Mouse (Mus musculus) naive thymus-derived CD4-positive, alpha-beta T cell, adult 2 months (primary cell): Measurements from ENCODE around the gene Mknk2.

Experiments
- DNase-seq: peaks from one replicate; pipeline ENCODE4 v3.0.0-alpha.2; 2011; ENCODE audit warnings: low read depth

Gene Mknk2

DNA sequence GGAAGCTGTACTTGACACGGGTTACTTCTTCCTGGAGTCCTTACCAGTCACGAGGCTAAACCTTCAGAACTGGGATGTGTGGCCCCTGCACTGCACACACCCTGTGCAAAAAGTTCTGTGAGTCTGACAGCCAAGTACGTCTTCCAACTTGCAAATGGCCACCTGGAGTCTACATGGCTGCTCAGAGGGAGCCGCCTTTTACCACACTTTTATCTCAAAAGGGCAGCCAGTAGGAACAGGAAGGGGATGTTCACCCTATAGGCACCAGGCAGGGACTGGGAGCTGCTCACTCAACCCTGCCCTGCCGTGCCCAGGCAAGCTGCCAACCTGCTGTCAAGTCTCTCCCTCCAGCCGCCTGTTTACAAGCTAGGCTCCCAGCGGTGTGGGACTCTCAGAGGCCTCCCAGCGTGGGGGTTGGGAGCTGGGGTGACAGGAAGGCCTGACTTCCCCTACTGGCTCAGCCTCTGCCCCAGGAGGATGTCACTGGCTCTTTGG is at the start of gene Mknk2:
Gene Mknk2 (minus strand): TSS at position 171 of the 495 bp plus-strand sequence.
- DNase-seq = peak; percentile 95

DNA sequence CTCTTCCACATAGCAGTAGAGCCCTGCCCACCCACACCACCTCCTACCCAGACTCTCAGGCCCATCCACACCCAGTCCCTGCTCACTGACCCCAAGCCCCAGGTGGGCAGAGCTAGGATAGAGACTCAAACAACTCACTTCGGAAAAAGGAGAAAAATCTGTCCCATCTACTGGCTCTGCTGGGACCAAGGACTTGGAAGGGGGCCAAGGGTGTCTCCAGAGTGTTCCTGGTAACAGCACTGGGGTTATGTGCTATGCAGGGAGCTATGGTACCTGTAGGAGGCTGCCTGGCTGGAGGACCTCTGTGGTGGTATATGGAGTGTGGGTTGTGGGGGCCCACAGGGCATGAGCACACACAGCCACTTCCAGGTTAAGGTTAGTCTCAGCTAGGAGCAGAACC is 39.4 kb upstream of the Mknk2 start:
- DNase-seq = no peak

- no peak for DNase-seq
These were observed 32.9 kb upstream of the Mknk2 start for GRCm38 (mm10) chr10:80710834-80711233.

DNA sequence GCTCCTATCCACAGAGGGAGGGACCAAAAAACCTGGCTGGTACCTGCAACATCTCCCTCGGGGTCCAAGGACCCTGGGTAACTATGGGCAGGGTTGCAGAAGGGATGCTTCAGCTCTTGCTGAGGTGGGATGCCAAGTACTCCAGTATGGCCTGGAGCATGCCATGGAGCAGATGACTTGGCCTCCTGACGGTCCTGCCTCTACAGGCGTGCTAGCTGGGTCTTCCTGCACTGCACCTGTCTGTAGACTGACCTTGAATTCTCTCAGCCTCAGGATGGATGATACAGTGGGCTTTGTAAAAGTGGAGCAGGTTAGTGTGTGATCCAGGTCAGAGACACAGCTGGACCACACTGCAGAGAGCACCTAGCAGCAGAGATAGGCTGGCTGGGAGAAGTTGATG is 27.6 kb upstream of the Mknk2 start:
- no peak for DNase-seq

GRCm38 (mm10) chr10:80705033-80705432 is 27.1 kb upstream of the Mknk2 start:
- no peak for DNase-seq

- DNase-seq = no peak
These were observed 26.5 kb upstream of the Mknk2 start for GRCm38 (mm10) chr10:80704418-80704817.

- DNase-seq = no peak
These were observed 25.7 kb upstream of the Mknk2 start for GRCm38 (mm10) chr10:80703643-80704042.

GRCm38 (mm10) chr10:80702536-80703390 is 24.9 kb upstream of the Mknk2 start:
- DNase-seq = peak; percentile 94

- peak; percentile 100 for DNase-seq
These were observed 24.0 kb upstream of the Mknk2 start, which contains the start of the genes Mob3a and Izumo4 for GRCm38 (mm10) chr10:80701721-80702535. TSS of gene Mob3a (minus strand) at chr10:80701977. TSS of gene Izumo4 (plus strand) at chr10:80702184.

GRCm38 (mm10) chr10:80700732-80701131 is 22.8 kb upstream of the Mknk2 start:
- DNase-seq = peak; percentile 88

GRCm38 (mm10) chr10:80700038-80700504 is 22.2 kb upstream of the Mknk2 start:
- DNase-seq = no peak

GRCm38 (mm10) chr10:80698605-80699004 is 20.7 kb upstream of the Mknk2 start:
- DNase-seq = no peak

DNA sequence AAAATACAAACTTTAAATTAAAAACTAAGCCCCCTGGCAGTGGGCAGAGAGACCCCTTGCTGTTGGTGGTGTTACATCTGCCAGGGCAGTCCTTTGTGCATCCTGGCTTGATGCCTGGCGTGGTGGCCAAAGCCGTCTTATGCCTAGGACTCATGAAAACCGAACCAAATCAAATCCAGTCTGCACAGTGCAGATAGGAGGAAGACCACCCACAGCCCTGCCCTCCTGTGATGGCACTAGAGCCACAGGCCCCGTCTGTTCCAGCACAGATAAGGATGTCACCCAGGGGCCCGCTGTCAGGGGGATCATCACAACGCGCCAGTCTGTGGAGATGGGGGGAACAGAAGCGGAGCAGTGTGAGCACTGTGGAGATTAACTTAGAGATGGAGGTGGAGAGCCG is 19.9 kb upstream of the Mknk2 start:
- peak; percentile 34 for DNase-seq

DNA sequence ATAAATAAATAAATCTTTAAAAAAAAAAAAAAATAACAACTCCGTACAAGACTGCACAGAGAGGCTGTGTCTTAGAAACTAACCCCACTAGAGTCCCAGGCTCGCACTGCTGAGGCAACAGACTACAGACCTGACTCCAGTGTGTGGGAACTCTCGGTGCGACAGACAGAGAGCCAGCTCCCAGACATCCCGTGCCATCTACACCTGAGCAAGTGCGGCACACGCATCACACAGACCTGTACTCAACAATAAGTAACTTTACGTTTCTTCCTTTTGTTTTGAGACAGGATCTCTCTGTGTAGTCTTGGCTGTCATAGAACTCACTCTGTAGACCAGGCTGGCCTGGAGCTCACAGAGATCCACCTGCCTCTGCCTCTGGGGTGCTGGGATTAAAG is 19.5 kb upstream of the Mknk2 start:
- peak; percentile 51 for DNase-seq

DNA sequence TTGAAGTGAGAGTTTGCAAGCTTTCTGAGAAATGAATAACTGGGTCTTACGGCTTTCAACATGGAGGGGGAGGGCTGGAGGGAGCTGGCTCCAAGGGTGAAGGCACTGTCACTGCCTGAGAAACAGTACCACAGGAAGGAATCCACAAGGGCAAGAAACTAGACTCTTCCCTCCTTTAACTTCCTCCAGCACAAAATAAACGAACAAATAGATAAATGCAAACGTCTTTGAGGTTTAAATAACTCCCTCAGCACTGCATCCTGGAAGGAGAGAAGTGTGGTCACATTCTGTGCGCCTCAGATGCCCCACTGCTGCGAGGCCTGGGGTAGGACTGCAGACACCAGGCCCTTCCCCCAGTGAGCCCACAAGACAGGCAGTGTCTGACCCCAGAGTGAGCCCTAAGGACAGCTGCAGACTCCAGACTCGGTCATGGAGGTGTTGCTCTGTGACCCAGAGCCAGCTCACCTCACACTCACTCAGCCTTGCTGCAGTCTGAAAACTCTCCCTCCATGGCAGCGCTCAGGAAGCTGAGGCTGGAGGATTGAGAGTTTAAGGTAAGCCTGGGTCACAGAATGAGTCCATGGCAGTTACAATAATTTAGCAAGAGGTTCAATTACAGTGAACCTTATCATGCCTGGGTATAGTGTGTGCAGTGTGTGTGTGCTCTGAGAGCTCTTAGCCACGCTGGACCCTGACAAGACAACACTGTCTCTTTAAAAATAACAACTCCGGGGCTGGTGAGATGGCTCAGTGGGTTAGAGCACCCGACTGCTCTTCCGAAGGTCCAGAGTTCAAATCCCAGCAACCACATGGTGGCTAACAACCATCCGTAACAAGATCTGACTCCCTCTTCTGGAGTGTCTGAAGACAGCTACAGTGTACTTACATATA is 18.8 kb upstream of the Mknk2 start:
- no peak for DNase-seq

DNA sequence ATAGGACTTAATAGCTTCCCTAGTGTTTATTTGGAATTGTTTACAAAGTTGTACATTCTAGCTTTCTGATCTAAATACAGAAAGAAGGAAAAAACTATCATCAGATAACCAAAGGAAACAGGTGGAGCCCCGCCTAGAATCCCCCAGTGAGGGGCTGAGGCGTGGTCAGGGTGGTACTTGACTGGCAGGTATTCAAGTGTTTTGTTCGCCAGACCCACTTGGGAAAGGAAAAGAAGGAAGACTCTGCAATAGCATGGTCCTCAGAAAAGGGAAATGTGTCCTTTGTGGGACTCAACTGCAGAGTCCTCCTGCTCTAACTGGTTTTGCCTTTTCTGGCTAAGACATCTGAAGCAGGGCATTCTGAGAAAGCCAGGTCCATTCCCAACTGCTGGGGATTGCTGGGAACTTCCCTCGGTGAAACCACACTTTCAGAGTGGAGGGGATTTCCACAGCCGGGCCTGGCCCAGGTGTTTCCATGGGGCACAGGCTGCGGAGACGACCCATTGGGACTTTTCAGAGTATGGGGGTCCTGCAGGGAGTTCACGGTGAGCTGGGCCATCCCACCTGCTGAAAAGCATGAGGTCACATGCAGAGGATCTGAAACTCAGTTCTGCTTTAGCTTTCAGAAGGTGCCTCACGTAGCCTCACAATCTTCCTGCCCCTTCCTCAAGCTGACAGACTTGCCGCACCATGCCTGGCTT is 18.0 kb upstream of the Mknk2 start:
- DNase-seq = peak; percentile 72

DNA sequence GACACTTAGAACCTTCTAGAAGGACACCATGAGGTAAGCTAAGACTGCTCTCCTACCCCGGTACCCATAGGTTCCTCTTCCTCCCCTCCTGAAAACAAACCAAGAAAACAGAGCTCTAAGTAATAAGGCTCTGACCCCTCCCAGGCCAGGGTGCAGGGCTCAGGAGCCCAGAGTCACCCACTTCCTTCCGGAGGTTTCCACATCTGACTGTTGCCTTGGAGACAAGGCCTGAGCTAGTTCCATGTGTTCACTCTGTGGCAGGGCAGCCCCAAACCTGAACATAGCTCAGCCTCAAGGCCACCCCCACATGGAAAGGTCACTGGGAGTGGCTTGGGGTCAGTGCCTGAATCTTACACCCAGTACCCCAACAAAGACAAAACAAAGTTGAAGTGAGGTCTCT is 17.3 kb upstream of the Mknk2 start:
- DNase-seq = peak; percentile 93

DNA sequence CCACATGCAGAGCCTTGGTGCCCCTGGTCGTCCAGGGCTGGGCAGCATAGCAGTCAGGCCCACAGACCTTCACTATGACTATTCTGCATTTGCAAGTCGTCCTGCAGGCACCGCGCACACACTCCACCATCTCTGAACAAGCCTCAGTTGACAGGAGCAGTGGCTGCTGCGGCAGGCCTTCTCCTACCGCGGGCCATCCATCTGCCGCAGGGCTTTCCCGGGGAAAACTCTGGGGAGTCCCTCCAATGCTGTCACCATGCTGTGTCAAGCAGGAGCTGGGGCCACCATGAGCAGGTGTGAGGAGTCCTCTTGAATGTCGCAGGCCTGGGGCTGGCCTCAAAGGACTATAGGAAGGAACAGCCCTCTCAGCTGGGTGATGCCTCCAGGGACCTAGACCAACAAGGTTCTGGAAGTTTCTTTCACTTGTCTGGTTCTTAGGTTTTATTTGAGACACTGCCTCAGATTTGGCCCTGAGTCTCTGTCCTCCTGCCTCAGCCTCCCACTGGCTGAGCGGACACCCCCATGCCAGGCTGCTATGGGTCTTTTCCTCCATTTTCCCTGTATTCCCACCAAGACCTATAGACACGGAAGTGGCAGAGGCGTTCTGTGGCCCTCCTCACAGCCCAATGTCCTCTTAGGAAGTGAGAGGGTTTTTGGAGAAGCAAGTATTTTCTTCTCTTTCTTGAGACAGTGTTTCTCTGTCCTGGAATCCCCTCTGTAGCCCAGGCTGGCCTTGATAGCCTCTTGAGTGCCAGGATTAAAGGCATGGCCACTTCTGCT is 16.4 kb upstream of the Mknk2 start:
- DNase-seq = peak; percentile 39

- DNase-seq = peak; percentile 23
These were observed 15.6 kb upstream of the Mknk2 start for GRCm38 (mm10) chr10:80693401-80694045.
